Mouse (Mus musculus) stomach, embryonic 15.5 days (tissue): ENCODE measurements around the gene Dolk. TPM values are rescaled to one million over a fixed set of nuclear protein-coding genes. Genes with fewer than 3 reads are reported as not detected.

Experiments used
- polyA plus RNA-seq: library from polyadenylated mRNA; unstranded; fragments of >200 nt; fragmentation: Nextera tagmentation; extraction: Ambion mirVana; gene quantifications from 2 replicates; pipeline ENCODE4 v1.2.1, GENCODE M21; 2015

Dolk gene
- polyA plus RNA-seq, 1 experiment from 2014 or later: 33.3 TPM

Other genes starting within 250 kb of the Dolk start
- 27.2 and 27.9 TPM in 2 replicates for gene Wdr34, start 237.5 kb downstream of the Dolk start, polyA plus RNA-seq
- gene Set, start 229.0 kb downstream of the Dolk start, polyA plus RNA-seq: 426 and 452 TPM in 2 replicates
- 7.9 and 10.5 TPM in 2 replicates for gene Pkn3, start 208.7 kb downstream of the Dolk start, polyA plus RNA-seq
- gene Zdhhc12, start 192.7 kb downstream of the Dolk start, polyA plus RNA-seq: 46.5 and 47.1 TPM in 2 replicates
- gene Zer1, start 161.7 kb downstream of the Dolk start, polyA plus RNA-seq: 7.0 and 7.1 TPM in 2 replicates
- 6.4 and 9.1 TPM in 2 replicates for gene Tbc1d13, start 152.6 kb downstream of the Dolk start, polyA plus RNA-seq
- gene Endog, start 114.8 kb downstream of the Dolk start, polyA plus RNA-seq: 28.8 and 31.5 TPM in 2 replicates
- 56.7 and 62.9 TPM in 2 replicates for gene Spout1, start 107.9 kb downstream of the Dolk start, polyA plus RNA-seq
- 16.2 and 17.4 TPM in 2 replicates for gene Kyat1, start 80.5 kb downstream of the Dolk start, polyA plus RNA-seq
- gene Lrrc8a, start 48.6 kb downstream of the Dolk start, polyA plus RNA-seq: 37.2 and 37.6 TPM in 2 replicates
- 0.22 and 0.35 TPM in 2 replicates for gene Gm28035, start 45.8 kb downstream of the Dolk start, polyA plus RNA-seq
- gene Phyhd1, start 20.1 kb downstream of the Dolk start, polyA plus RNA-seq: 13.1 and 14.2 TPM in 2 replicates
- not detected in 2 replicates for gene Gm28038, start 5.3 kb downstream of the Dolk start, polyA plus RNA-seq
- 22.4 and 29.7 TPM in 2 replicates for gene Nup188, start 63 bp upstream of the Dolk start, polyA plus RNA-seq
- gene Sh3glb2, start 73.0 kb upstream of the Dolk start, polyA plus RNA-seq: 92.6 and 94.6 TPM in 2 replicates
- gene Miga2, start 77.9 kb upstream of the Dolk start, polyA plus RNA-seq: 20.8 and 24.3 TPM in 2 replicates
- gene Dolpp1, start 105.9 kb upstream of the Dolk start, polyA plus RNA-seq: 42.5 and 45.5 TPM in 2 replicates
- 22.2 and 24.2 TPM in 2 replicates for gene Crat, start 129.5 kb upstream of the Dolk start, polyA plus RNA-seq
- gene Ptpa, start 129.7 kb upstream of the Dolk start, polyA plus RNA-seq: 128 and 137 TPM in 2 replicates
- gene Ier5l, start 187.9 kb upstream of the Dolk start, polyA plus RNA-seq: 3.2 and 3.3 TPM in 2 replicates